Comparison of ENCODE assay signal across 8 mouse cellular contexts in the genomic region with DNA sequence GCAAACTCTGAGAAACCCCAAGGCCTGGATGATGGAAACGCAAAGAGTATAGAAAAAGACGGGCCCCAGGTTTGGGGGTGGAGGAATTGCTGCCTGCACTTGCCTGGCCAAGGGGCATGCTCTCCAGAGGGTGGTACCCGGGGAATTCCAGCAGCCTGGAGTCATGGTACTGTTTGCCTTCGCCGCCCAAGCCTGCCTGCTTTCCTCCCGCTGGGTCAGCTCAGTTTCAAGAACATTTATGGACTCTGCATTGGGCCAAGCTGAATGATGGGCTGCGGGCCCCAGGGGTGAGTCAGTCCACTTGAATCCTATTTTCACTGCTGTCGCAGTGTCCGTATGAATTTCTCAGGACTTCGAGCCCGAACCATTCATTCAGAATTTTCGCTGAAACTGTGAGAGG. TPM values are rescaled to one million over a fixed set of nuclear protein-coding genes. Genes with fewer than 3 reads are reported as not detected.
A peak's percentile ranks its signal among the peaks of the same experiment; 100 is the strongest.
DNase-seq lines count a peak whose midpoint lies in the region; ATAC-seq and TF ChIP-seq lines count a peak whose summit lies in the region.

No protein-coding gene starts in this region.

- peak overlapping the region; percentile 85; the same call in 1 of the 2 replicates for H3K4me3 ChIP-seq in heart, embryonic 12.5 days
- H3K4me3 ChIP-seq in heart, adult 2 months, result no peak overlapping the region
- no peak overlapping the region for H3K4me3 ChIP-seq in lung, embryonic 14.5 days (ENCODE audit: low read depth, low read length)
- H3K4me3 ChIP-seq in embryonic facial prominence, embryonic 10.5 days, result 0 out of 2 replicates have a peak overlapping the region, but pooled peaks have one; percentile 67
- 0 out of 2 replicates have a peak overlapping the region, but pooled peaks have one; percentile 63 for H3K4me3 ChIP-seq in limb, embryonic 10.5 days

- no peak for DNase-seq in heart, adult 2 months
- no peak for DNase-seq in lung, embryonic 14.5 days
- DNase-seq in lung, postnatal 25 days (ENCODE audit: low spot score), result no peak
- DNase-seq in embryonic facial prominence, embryonic 10.5 days (ENCODE audit: low spot score), result no peak
- DNase-seq in limb, embryonic 10.5 days (ENCODE audit: low spot score), result no peak
- DNase-seq in ovary, adult 18-20 months (ENCODE audit: low spot score), result no peak
- no peak for DNase-seq in thymus, postnatal 36 days

- peak overlapping the region; percentile 70 for H3K9ac ChIP-seq in heart, embryonic 12.5 days
- H3K9ac ChIP-seq in heart, adult 2 months (ENCODE audit: low read depth, low read length), result no peak overlapping the region
- no peak overlapping the region for H3K9ac ChIP-seq in lung, embryonic 14.5 days

- no peak for TF ChIP-seq CTCF in heart, adult 2 months (IDR thresholded peaks at IDR 0.05)
- TF ChIP-seq CTCF in lung, embryonic 14.5 days (IDR thresholded peaks at IDR 0.05; ENCODE audit: low read depth), result no peak

- intact Hi-C loops in heart, adult 2 months (cut with DNase I), result loop anchor here (5.0 kb wide), 1 partner anchor 72 kb away; no protein-coding TSS in a partner anchor

- no peaks in the 10 kb centered on the region for H3K79me2 ChIP-seq in heart, adult 2 months (replicated peaks; ENCODE audit: control insufficient read depth, insufficient read depth, low read length)

- TF ChIP-seq EP300 in heart, adult 2 months (IDR thresholded peaks at IDR 0.05; ENCODE audit: insufficient read depth, low read depth, low read length), result no peak

- 67% methylated on average over 12 of the region's 12 CpGs for WGBS in heart, embryonic 12.5 days
- 85% methylated on average over 12 of the region's 12 CpGs for WGBS in heart, adult 2 months
- WGBS in lung, embryonic 14.5 days, result 59% methylated on average over 12 of the region's 12 CpGs
- WGBS in embryonic facial prominence, embryonic 10.5 days, result 70% methylated on average over 12 of the region's 12 CpGs
- 70% methylated on average over 12 of the region's 12 CpGs for whole genome bisulfite sequencing in limb, embryonic 10.5 days

- H3K27ac ChIP-seq in heart, embryonic 12.5 days (ENCODE audit: poor library complexity, severe bottlenecking), result peak overlapping the region; percentile 83
- H3K27ac ChIP-seq in heart, adult 2 months, result no peak overlapping the region
- H3K27ac ChIP-seq in lung, embryonic 14.5 days (ENCODE audit: low read depth), result no peak overlapping the region
- H3K27ac ChIP-seq in embryonic facial prominence, embryonic 10.5 days (replicated peaks), result no peak overlapping the region
- no peak overlapping the region for H3K27ac ChIP-seq in limb, embryonic 10.5 days

- no peak for TF ChIP-seq POLR2A in heart, adult 2 months (IDR thresholded peaks at IDR 0.05; ENCODE audit: insufficient read depth, low read depth, low read length)

- no peak for ATAC-seq in heart, embryonic 12.5 days (ENCODE audit: insufficient number of reproducible peaks, low FRiP score)
- no peak for ATAC-seq in lung, embryonic 14.5 days (ENCODE audit: insufficient read depth)

- H3K27me3 ChIP-seq in heart, embryonic 12.5 days (replicated peaks), result no peaks in the 10 kb centered on the region
- no peaks in the 10 kb centered on the region for H3K27me3 ChIP-seq in heart, adult 2 months (ENCODE audit: control insufficient read depth, insufficient read depth, low read length)
- H3K27me3 ChIP-seq in lung, embryonic 14.5 days (ENCODE audit: insufficient read depth, low read length), result 0 out of 2 replicates have a peak, but pooled peaks cover 3% of the 10 kb centered on the region
- H3K27me3 ChIP-seq in embryonic facial prominence, embryonic 10.5 days (replicated peaks; ENCODE audit: low read depth, poor library complexity, severe bottlenecking), result peaks cover 75% of the 10 kb centered on the region
- H3K27me3 ChIP-seq in limb, embryonic 10.5 days (ENCODE audit: low read depth, poor library complexity, severe bottlenecking), result peaks cover 66% of the 10 kb centered on the region

- H3K4me2 ChIP-seq in heart, embryonic 12.5 days, result peak overlapping the region; percentile 86
- peak overlapping the region; percentile 97 for H3K4me2 ChIP-seq in lung, embryonic 14.5 days

- peaks cover 8% of the 10 kb centered on the region for H3K9me3 ChIP-seq in heart, embryonic 12.5 days (replicated peaks)
- H3K9me3 ChIP-seq in lung, embryonic 14.5 days (ENCODE audit: low read depth, low read length), result no peaks in the 10 kb centered on the region
- no peaks in the 10 kb centered on the region for H3K9me3 ChIP-seq in embryonic facial prominence, embryonic 10.5 days
- no peaks in the 10 kb centered on the region for H3K9me3 ChIP-seq in limb, embryonic 10.5 days (replicated peaks)

- peaks cover 66% of the 10 kb centered on the region for H3K4me1 ChIP-seq in heart, embryonic 12.5 days (replicated peaks)
- H3K4me1 ChIP-seq in heart, adult 2 months (ENCODE audit: control insufficient read depth, insufficient read depth, low read length), result peaks cover 12% of the 10 kb centered on the region
- peaks cover 9% of the 10 kb centered on the region; the same call in 1 of the 2 replicates for H3K4me1 ChIP-seq in lung, embryonic 14.5 days (ENCODE audit: insufficient read depth)
- H3K4me1 ChIP-seq in embryonic facial prominence, embryonic 10.5 days, result peaks cover 41% of the 10 kb centered on the region
- H3K4me1 ChIP-seq in limb, embryonic 10.5 days, result peaks cover 37% of the 10 kb centered on the region

- H3K36me3 ChIP-seq in heart, embryonic 12.5 days, result peaks cover 15% of the 10 kb centered on the region
- no peaks in the 10 kb centered on the region for H3K36me3 ChIP-seq in heart, adult 2 months (ENCODE audit: control insufficient read depth, insufficient read depth, low read length)
- no peaks in the 10 kb centered on the region for H3K36me3 ChIP-seq in lung, embryonic 14.5 days (ENCODE audit: insufficient read depth)
- H3K36me3 ChIP-seq in embryonic facial prominence, embryonic 10.5 days (replicated peaks), result no peaks in the 10 kb centered on the region
- H3K36me3 ChIP-seq in limb, embryonic 10.5 days, result no peaks in the 10 kb centered on the region

RNA-seq across cellular contexts. Expression of a gene that starts 0.8 kb away (rescaled TPM):
- polyA plus RNA-seq in heart, embryonic 12.5 days (2016; fragmentation: Nextera tagmentation; extraction: Ambion mirVana), result 156 and 163 TPM in 2 replicates
- total RNA-seq in heart, adult 2 months (2021), result 10 to 100 TPM; 87.7 to 89.1 TPM
- polyA plus RNA-seq in heart, adult 2 months (2012; rRNA removed), result 44.8 and 53.7 TPM in 2 replicates
- 15.3 and 18.3 TPM in 2 replicates for polyA plus RNA-seq in lung, embryonic 14.5 days (2014; fragmentation: Nextera tagmentation; extraction: Ambion mirVana)
- polyA plus RNA-seq in embryonic facial prominence, embryonic 10.5 days (2016; fragmentation: Nextera tagmentation; extraction: Ambion mirVana), result 1.2 and 1.4 TPM in 2 replicates
- polyA plus RNA-seq in limb, embryonic 10.5 days (2016; fragmentation: Nextera tagmentation; extraction: Ambion mirVana), result 0.96 and 1.2 TPM in 2 replicates

Comparison
In these comparisons a context has a peak if more than half of its experiments do, and no peak if none do; other contexts are left out.
1. H3K4me3 ChIP-seq: peak in heart, embryonic 12.5 days (single experiment), embryonic facial prominence, embryonic 10.5 days (single experiment) and limb, embryonic 10.5 days (single experiment); none in heart, adult 2 months (single experiment) and lung, embryonic 14.5 days (single experiment).